8 mouse cellular contexts compared by ENCODE assay signal in the genomic region with DNA sequence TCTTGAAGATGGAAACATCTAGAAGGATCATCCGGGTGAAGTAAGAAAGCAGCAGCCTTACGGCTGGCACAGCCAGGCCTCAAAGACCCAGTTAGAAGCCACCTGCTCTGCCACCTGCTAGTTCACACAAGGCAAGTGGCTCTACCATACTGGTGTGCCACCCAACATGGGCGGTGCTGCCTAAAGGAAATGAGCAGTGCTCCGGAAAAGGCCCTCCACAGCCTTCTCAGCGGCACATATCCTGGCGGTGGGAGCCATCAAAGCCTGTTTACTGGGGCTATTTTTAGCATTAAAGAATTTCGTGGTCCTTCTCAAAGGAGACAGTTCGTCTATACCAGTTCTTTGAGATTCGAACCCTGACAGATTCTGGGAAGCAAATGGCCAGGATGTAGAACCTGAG. TPM values are rescaled to one million over a fixed set of nuclear protein-coding genes. Genes with fewer than 3 reads are reported as not detected.
A peak's percentile ranks its signal among the peaks of the same experiment; 100 is the strongest.
DNase-seq lines count a peak whose midpoint lies in the region; ATAC-seq and TF ChIP-seq lines count a peak whose summit lies in the region.

No protein-coding gene starts in this region.

- TF ChIP-seq CTCF in heart, postnatal 0 days (IDR thresholded peaks at IDR 0.05; ENCODE audit: low read depth) = no peak
- 0 out of 2 replicates have a peak, but pooled peaks have one; percentile 27 for TF ChIP-seq CTCF in thymus, adult 2 months (IDR thresholded peaks at IDR 0.05; ENCODE audit: borderline replicate concordance, control insufficient read depth, extremely low read depth, insufficient read depth, low read length, poor library complexity)

- H3K27me3 ChIP-seq in heart, postnatal 0 days (ENCODE audit: control insufficient read depth, insufficient read depth, low read length) = no peaks in the 10 kb centered on the region
- no peaks in the 10 kb centered on the region for H3K27me3 ChIP-seq in limb, embryonic 10.5 days (ENCODE audit: low read depth, poor library complexity, severe bottlenecking)
- no peaks in the 10 kb centered on the region for H3K27me3 ChIP-seq in thymus, adult 2 months (ENCODE audit: control insufficient read depth, insufficient read depth, low read length)

- WGBS in heart, postnatal 0 days = 31% methylated on average over 9 of the region's 9 CpGs
- 58% methylated on average over 9 of the region's 9 CpGs for WGBS in limb, embryonic 10.5 days
- WGBS in thymus, adult 2 months = 4% methylated on average over 9 of the region's 9 CpGs

- ATAC-seq in CD4-positive, CD25-positive, alpha-beta regulatory T cell, adult 4 months = peak; percentile 85
- no peak for ATAC-seq in heart, postnatal 0 days (ENCODE audit: insufficient read depth, low read depth)

- H3K4me2 ChIP-seq in heart, postnatal 0 days (ENCODE audit: low read depth, low read length) = no peak overlapping the region

- TF ChIP-seq EP300 in heart, postnatal 0 days (IDR thresholded peaks at IDR 0.05; ENCODE audit: low read depth) = no peak

- H3K4me1 ChIP-seq in heart, postnatal 0 days (ENCODE audit: control insufficient read depth, insufficient read depth) = peaks cover 25% of the 10 kb centered on the region
- peaks cover 21% of the 10 kb centered on the region for H3K4me1 ChIP-seq in limb, embryonic 10.5 days
- H3K4me1 ChIP-seq in thymus, adult 2 months (replicated peaks; ENCODE audit: control insufficient read depth, insufficient read depth, low read length) = peaks cover 38% of the 10 kb centered on the region

- H3K9me3 ChIP-seq in heart, postnatal 0 days (replicated peaks; ENCODE audit: control insufficient read depth, low read length) = no peaks in the 10 kb centered on the region
- no peaks in the 10 kb centered on the region for H3K9me3 ChIP-seq in limb, embryonic 10.5 days (replicated peaks)

- H3K4me3 ChIP-seq in heart, postnatal 0 days (ENCODE audit: low read depth, low read length) = no peak overlapping the region
- H3K4me3 ChIP-seq in limb, embryonic 10.5 days = no peak overlapping the region
- peak overlapping the region; percentile 8; the same call in 1 of the 2 replicates for H3K4me3 ChIP-seq in thymus, adult 2 months (ENCODE audit: control insufficient read depth, insufficient read depth, low read length)

- peak; percentile 42 for DNase-seq in adrenal gland, postnatal 14 days
- DNase-seq in adrenal gland, postnatal 10 days = no peak
- DNase-seq in heart, postnatal 0 days (ENCODE audit: low spot score) = no peak
- DNase-seq in limb, embryonic 10.5 days (ENCODE audit: low spot score) = no peak
- peak; percentile 87 for DNase-seq in thymus, adult 2 months
- DNase-seq in urinary bladder, postnatal 4 days (ENCODE audit: low spot score in 2 of 2) = no peak
- DNase-seq in adrenal gland, postnatal 25 days = no peak

- TF ChIP-seq POLR2A in thymus, adult 2 months (IDR thresholded peaks at IDR 0.05; ENCODE audit: control insufficient read depth, extremely low read depth, insufficient read depth, low read length, poor library complexity) = peak; percentile 37; the same call in 1 of the 2 replicates

- H3K9ac ChIP-seq in heart, postnatal 0 days (replicated peaks; ENCODE audit: low read depth, low read length) = no peak overlapping the region

- H3K36me3 ChIP-seq in heart, postnatal 0 days (replicated peaks; ENCODE audit: control insufficient read depth, insufficient read depth, low read length) = peaks cover 21% of the 10 kb centered on the region
- no peaks in the 10 kb centered on the region for H3K36me3 ChIP-seq in limb, embryonic 10.5 days
- H3K36me3 ChIP-seq in thymus, adult 2 months (ENCODE audit: control insufficient read depth, insufficient read depth, low read length) = no peaks in the 10 kb centered on the region

- H3K27ac ChIP-seq in heart, postnatal 0 days (ENCODE audit: low read depth) = peak overlapping the region; percentile 88
- peak overlapping the region; percentile 37; the same call in 1 of the 2 replicates for H3K27ac ChIP-seq in limb, embryonic 10.5 days
- H3K27ac ChIP-seq in thymus, adult 2 months (ENCODE audit: control insufficient read depth, insufficient read depth, low read length) = peak overlapping the region; percentile 95

RNA-seq across cellular contexts. Expression of a gene that starts 48.4 kb away (rescaled TPM):
- total RNA-seq in adrenal gland, postnatal 14 days (2021) = 226 TPM in 2 replicates
- total RNA-seq in adrenal gland, postnatal 10 days (2021) = 100 to 1,000 TPM; 178 to 213 TPM
- 1 to 10 TPM in 1 of 2 experiments, under 1 TPM in 1; 0.36 to 1.9 TPM for polyA plus RNA-seq in CD4-positive, CD25-positive, alpha-beta regulatory T cell, adult 4 months (2017; shearing (Covaris generic))
- total RNA-seq in heart, postnatal 0 days (2014; rRNA removed; ENCODE audit: low replicate concordance) = 28.7 and 38.3 TPM in 2 replicates
- polyA plus RNA-seq in heart, postnatal 0 days (2015; fragmentation: Nextera tagmentation; extraction: Ambion mirVana) = 9.1 and 9.2 TPM in 2 replicates
- 2.8 and 2.9 TPM in 2 replicates for polyA plus RNA-seq in limb, embryonic 10.5 days (2016; fragmentation: Nextera tagmentation; extraction: Ambion mirVana)
- 16.6 and 18.9 TPM in 2 replicates for polyA plus RNA-seq in thymus, adult 2 months (2012; rRNA removed)
- total RNA-seq in adrenal gland, postnatal 25 days (2021) = 174 and 183 TPM in 2 replicates

Comparison
In these comparisons a context has a peak if more than half of its experiments do, and no peak if none do; other contexts are left out.
1. DNase-seq: peak in adrenal gland, postnatal 14 days (single experiment) and thymus, adult 2 months (single experiment); none in adrenal gland, postnatal 10 days (single experiment), heart, postnatal 0 days (single experiment), limb, embryonic 10.5 days (single experiment), urinary bladder, postnatal 4 days (0 of 2) and adrenal gland, postnatal 25 days (single experiment).
2. H3K27ac ChIP-seq: peak in every context shown above with its lines; median percentile 95 in thymus, adult 2 months; 88 in heart, postnatal 0 days; 37 in limb, embryonic 10.5 days.